Mouse (Mus musculus): ENCODE results near the gene Tcap. TPM values are rescaled to one million over a fixed set of nuclear protein-coding genes. Genes with fewer than 3 reads are reported as not detected.
A peak's percentile ranks its signal among the peaks of the same experiment; 100 is the strongest.

The Tcap gene
- polyA plus RNA-seq, 1 experiment, result 136 TPM

GRCm38 (mm10) chr11:98397946-98398345 lies 14.3 kb downstream of the Tcap start:
- DNase-seq, result no peak
- Histone ChIP-seq H3K4me1 (ENCODE audit: control insufficient read depth, insufficient read depth, low read length) (peaks cover 10% of the 10 kb centered on the region), H3K4me3 (replicated peaks; ENCODE audit: extremely low read depth, low read depth, low read length) (no peak overlapping the region)
- TF ChIP-seq CTCF (IDR thresholded peaks at IDR 0.05; ENCODE audit: insufficient read depth, low read length) (no peak), POLR2A (IDR thresholded peaks at IDR 0.05; ENCODE audit: borderline replicate concordance, extremely low read depth, low read depth, low read length) (no peak)
- 91% methylated on average over 7 of the region's 7 CpGs for WGBS

GRCm38 (mm10) chr11:98400161-98400726 lies 16.6 kb downstream of the Tcap start, which contains the start of gene Pgap3:
Gene Pgap3, minus strand, starts transcription at chr11:98400490.
- H3K4me3 ChIP-seq (replicated peaks; ENCODE audit: extremely low read depth, low read depth, low read length), result peak within 1 kb of the TSS; percentile 76
- under 1% methylated on average over 40 of the region's 40 CpGs for WGBS
- peak; percentile 87 for DNase-seq
- peaks cover 3% of the 10 kb centered on the region; the same call in 1 of the 2 replicates for H3K4me1 ChIP-seq (ENCODE audit: control insufficient read depth, insufficient read depth, low read length)
- TF ChIP-seq POLR2A (IDR thresholded peaks at IDR 0.05; ENCODE audit: borderline replicate concordance, extremely low read depth, low read depth, low read length), result peak; percentile 72; the same call in 1 of the 2 replicates
- TF ChIP-seq CTCF (IDR thresholded peaks at IDR 0.05; ENCODE audit: insufficient read depth, low read length), result no peak

GRCm38 (mm10) chr11:98400816-98401215 lies 17.2 kb downstream of the Tcap start:
- TF ChIP-seq POLR2A (IDR thresholded peaks at IDR 0.05; ENCODE audit: borderline replicate concordance, extremely low read depth, low read depth, low read length) (no peak), CTCF (IDR thresholded peaks at IDR 0.05; ENCODE audit: insufficient read depth, low read length) (no peak)
- DNase-seq, result no peak
- WGBS, result 42% methylated on average over 3 of the region's 3 CpGs
- H3K4me3 ChIP-seq (replicated peaks; ENCODE audit: extremely low read depth, low read depth, low read length), result no peak overlapping the region
- peaks cover 3% of the 10 kb centered on the region; the same call in 1 of the 2 replicates for H3K4me1 ChIP-seq (ENCODE audit: control insufficient read depth, insufficient read depth, low read length)

GRCm38 (mm10) chr11:98406621-98407020 lies 23.0 kb downstream of the Tcap start:
- WGBS, result 70% methylated on average over 6 of the region's 6 CpGs
- peaks cover 2% of the 10 kb centered on the region; the same call in 1 of the 2 replicates for H3K4me1 ChIP-seq (ENCODE audit: control insufficient read depth, insufficient read depth, low read length)
- no peak overlapping the region for H3K4me3 ChIP-seq (replicated peaks; ENCODE audit: extremely low read depth, low read depth, low read length)
- TF ChIP-seq POLR2A (IDR thresholded peaks at IDR 0.05; ENCODE audit: borderline replicate concordance, extremely low read depth, low read depth, low read length), result no peak
- no peak for TF ChIP-seq CTCF (IDR thresholded peaks at IDR 0.05; ENCODE audit: insufficient read depth, low read length)
- DNase-seq, result no peak

- peaks cover 10% of the 10 kb centered on the region for H3K4me1 ChIP-seq (ENCODE audit: control insufficient read depth, insufficient read depth, low read length)
- no peak overlapping the region for H3K4me3 ChIP-seq (replicated peaks; ENCODE audit: extremely low read depth, low read depth, low read length)
- DNase-seq, result no peak
- WGBS, result 53% methylated on average over 8 of the region's 8 CpGs
- TF ChIP-seq CTCF (IDR thresholded peaks at IDR 0.05; ENCODE audit: insufficient read depth, low read length) (no peak), POLR2A (IDR thresholded peaks at IDR 0.05; ENCODE audit: borderline replicate concordance, extremely low read depth, low read depth, low read length) (no peak)
Measured at GRCm38 (mm10) chr11:98408872-98409271, 25.3 kb downstream of the Tcap start.

- TF ChIP-seq CTCF (IDR thresholded peaks at IDR 0.05; ENCODE audit: insufficient read depth, low read length), result no peak
- TF ChIP-seq POLR2A (IDR thresholded peaks at IDR 0.05; ENCODE audit: borderline replicate concordance, extremely low read depth, low read depth, low read length), result no peak
- 11% methylated on average over 9 of the region's 10 CpGs for WGBS
- DNase-seq, result no peak
- no peak overlapping the region for H3K4me3 ChIP-seq (replicated peaks; ENCODE audit: extremely low read depth, low read depth, low read length)
- H3K4me1 ChIP-seq (ENCODE audit: control insufficient read depth, insufficient read depth, low read length), result peaks cover 14% of the 10 kb centered on the region
Measured at GRCm38 (mm10) chr11:98409341-98409822, 25.8 kb downstream of the Tcap start.

- WGBS, result 1% methylated on average over 48 of the region's 49 CpGs
- TF ChIP-seq CTCF (IDR thresholded peaks at IDR 0.05; ENCODE audit: insufficient read depth, low read length) (no peak), POLR2A (IDR thresholded peaks at IDR 0.05; ENCODE audit: borderline replicate concordance, extremely low read depth, low read depth, low read length) (peak; percentile 85; the same call in 1 of the 2 replicates)
- Histone ChIP-seq H3K4me3 (replicated peaks; ENCODE audit: extremely low read depth, low read depth, low read length) (peak within 1 kb of the TSS; percentile 90), H3K4me1 (ENCODE audit: control insufficient read depth, insufficient read depth, low read length) (peaks cover 20% of the 10 kb centered on the region)
- DNase-seq, result peak; percentile 68
Measured at GRCm38 (mm10) chr11:98412273-98412796, 28.7 kb downstream of the Tcap start, which contains the start of gene Erbb2. Gene Erbb2, plus strand, starts transcription at chr11:98412470.

GRCm38 (mm10) chr11:98412797-98413301 lies 29.2 kb downstream of the Tcap start:
- peak; percentile 58 for DNase-seq
- peak overlapping the region; percentile 90 for H3K4me3 ChIP-seq (replicated peaks; ENCODE audit: extremely low read depth, low read depth, low read length)
- peaks cover 20% of the 10 kb centered on the region for H3K4me1 ChIP-seq (ENCODE audit: control insufficient read depth, insufficient read depth, low read length)
- TF ChIP-seq POLR2A (IDR thresholded peaks at IDR 0.05; ENCODE audit: borderline replicate concordance, extremely low read depth, low read depth, low read length), result no peak; the same call in 1 of the 2 replicates
- TF ChIP-seq CTCF (IDR thresholded peaks at IDR 0.05; ENCODE audit: insufficient read depth, low read length), result no peak
- WGBS, result under 1% methylated on average over 40 of the region's 40 CpGs

GRCm38 (mm10) chr11:98413731-98414130 lies 30.1 kb downstream of the Tcap start:
- Histone ChIP-seq H3K4me1 (ENCODE audit: control insufficient read depth, insufficient read depth, low read length) (peaks cover 22% of the 10 kb centered on the region), H3K4me3 (replicated peaks; ENCODE audit: extremely low read depth, low read depth, low read length) (peak overlapping the region; percentile 90)
- 19% methylated on average over 7 of the region's 7 CpGs for WGBS
- DNase-seq, result no peak
- TF ChIP-seq CTCF (IDR thresholded peaks at IDR 0.05; ENCODE audit: insufficient read depth, low read length) (no peak), POLR2A (IDR thresholded peaks at IDR 0.05; ENCODE audit: borderline replicate concordance, extremely low read depth, low read depth, low read length) (no peak)
